Mouse (Mus musculus): ENCODE results near the gene Islr.

Gene Islr

DNA sequence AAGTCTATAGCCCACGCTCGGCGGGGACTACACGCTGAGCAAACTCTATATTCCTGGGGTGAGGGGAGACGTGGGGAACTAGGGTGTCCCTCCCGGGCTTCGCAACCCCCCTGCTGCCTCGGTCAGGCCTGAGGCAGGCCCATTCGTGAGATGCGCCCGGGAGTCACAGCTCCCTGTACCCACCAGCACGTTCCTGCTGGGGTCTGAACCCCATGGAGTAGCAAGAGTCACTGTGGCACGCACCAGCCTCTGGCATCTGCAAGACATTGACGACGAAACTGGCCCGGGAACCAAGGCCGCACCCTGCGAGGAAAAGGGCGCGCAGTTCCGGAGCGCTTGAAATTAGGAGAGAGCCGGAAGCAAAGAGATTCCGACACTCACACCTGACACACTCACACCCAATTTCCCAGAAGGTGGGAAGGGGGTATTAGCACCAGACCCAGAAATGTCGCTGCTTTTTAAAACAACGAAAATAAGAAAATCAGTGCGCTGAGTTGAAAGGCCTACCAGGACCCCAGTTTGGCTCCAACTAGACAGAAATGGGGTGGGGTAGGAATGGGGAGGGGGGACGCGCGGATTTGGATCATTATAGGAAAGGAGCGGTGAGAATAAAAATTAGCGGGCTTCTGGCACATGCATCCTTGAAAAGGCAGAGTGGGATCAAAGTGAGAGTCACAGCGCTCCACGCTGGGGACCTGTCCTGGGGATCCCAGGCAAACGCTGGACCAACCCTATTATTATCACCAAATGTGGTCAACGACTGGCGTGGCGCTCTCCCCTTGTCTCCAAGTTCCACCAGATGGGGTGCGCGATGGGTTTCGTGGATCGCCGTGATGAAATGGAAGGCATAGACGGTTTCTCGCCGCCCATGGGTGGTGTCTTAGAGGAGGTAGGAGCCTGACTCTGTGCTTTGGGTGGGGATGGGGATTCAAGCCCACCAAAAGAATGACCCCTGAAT lies 7.2 kb downstream of the Islr start:
- no peak for DNase-seq

DNA sequence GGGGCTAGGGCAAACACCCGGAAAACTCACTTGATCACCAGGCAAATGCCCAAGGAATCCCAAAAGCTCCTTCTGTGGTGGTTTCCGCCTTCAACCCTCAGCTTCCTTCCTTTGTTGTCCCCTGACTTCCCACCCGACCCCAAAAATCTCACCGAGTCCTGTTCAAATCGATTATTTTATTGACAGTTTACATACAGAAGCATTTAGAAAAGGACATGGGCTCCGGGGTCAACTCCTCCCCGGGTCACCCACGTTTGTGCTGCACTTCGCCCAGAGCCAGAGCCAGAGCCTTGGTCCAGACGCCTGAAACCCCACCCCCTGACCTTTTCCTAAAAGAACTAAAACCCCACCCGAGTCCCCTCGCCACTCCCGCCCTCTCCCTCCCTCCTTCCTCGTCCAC lies 8.0 kb downstream of the Islr start:
- DNase-seq = no peak

DNA sequence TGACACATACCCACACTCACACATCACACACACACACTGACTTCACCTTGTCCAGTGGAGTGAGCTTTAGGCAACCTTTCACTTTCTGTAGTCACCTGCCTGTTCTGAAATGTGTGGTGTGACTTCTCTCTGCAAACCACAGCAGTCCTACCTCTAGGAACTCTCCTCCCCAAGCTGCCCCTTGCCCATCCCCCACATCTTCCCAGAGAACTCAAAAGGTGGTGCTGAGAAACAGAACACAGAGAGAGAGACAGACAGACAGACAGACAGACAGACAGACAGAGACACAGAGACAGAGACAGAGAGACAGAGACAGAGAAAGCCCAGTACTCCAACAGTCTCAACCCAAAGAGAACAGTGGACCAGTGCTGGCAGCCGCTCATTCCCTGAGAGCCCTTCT lies 8.4 kb downstream of the Islr start:
- no peak for DNase-seq

DNA sequence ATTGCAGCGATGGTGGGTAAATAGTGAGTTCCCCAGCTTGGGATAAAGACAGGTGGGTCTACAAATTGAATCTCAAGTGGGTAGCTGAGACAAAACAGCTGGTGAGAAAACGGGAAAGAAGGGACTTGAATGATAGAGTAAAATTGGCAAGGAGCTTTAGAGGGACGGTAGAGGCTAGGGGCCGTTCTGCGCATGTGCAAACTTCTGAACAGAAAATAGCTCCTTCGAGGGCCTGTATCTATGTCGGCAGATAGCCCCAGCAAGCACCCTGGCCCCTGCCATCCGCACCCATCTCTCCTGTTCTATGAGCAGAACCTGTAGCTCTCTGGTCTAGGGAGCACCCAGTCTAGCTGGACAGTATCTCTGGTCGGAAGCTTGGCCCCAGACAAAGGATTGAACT lies 9.9 kb downstream of the Islr start:
- no peak for DNase-seq

DNA sequence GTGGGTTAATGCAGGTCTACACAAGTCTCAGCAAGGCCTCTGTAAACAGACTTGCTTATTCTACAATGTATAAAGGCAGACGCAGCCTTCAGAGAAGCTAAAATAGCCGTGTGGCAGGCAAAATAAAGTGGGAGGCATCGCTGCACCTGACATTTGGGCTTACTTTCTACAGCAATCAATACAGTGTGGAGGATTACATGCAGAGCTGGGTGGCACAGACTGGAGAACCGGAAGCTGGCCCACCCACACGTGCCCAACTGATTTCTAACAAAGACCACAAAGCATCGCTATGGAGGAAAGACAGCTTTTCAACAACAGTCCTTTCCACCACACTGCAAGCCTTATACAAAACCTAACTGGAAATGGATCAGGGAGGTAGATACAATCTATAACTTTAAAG lies 19.6 kb downstream of the Islr start:
- no peak for DNase-seq

DNA sequence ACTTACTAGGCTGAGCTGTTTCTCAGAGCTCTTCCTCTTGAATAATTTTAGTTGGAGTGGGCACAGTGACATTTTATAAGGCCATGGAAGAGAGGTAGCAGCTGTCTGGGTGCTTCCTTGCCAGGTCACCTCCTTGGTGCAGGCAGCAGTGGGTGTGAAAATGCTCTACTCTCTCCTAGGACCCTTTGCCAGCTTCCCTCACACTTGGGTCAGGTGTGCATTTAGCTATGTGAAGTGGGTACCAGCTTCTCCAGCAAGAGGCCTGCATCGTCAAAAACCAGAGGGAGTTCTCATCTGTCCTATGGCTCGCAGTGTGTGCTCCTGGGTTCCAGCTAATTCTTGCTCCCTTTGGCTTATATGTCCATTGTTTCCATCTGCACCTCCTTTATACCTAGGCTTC lies 24.7 kb downstream of the Islr start:
- DNase-seq = no peak

DNA sequence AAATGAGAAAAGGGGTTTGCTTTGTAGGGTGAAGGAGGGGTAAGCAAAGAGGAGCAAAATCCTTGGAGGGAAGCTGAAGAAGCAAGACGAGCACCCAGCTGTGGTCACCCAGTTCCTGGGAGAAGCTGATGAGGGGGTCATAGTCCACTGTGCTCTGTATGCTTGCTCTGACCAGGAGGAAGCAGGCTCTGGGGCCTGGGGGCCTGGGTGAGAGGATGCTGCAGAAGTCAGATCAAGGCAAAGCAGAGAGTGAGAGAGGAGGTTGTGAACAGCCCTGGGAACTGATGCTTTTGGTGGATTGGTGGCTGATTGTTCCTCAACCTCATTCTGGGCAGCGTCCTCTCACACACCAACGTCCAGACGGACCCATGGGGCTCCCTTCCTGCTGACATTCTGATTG lies 26.9 kb downstream of the Islr start:
- no peak for DNase-seq

DNA sequence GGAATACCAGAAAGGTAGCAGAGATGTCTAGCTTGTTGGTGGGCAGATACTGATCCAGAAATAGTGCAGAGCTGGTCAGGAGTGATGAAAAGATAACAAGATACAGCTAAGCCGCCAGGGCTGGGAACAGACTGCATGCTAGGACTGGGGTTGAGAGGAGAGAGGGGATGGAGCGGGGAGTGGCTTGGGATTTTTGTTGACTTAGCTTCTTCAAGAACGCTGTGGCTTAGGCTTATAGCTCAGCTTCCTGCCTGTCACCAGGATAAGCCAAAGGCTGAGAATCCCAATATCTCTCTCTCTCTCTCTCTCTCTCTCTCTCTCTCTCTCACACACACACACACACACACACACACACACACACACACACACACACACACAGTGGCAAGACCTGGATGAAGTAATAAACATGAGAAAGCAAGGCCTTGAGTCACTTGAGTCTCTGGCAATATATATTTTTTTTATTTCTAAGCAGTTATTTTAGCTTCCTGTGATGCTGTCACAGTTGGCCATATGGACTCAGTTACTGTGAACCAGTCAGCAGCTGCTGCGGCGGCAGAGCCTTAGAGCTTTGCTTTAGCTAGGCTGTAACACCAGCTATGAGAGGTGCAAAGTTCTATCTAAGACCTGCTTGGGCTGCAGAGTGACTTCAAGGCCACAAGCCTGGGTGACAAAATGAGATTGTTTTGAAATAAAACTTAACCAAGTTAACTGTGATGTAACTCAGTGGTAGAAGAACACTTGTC lies 28.2 kb downstream of the Islr start:
- no peak for DNase-seq

DNA sequence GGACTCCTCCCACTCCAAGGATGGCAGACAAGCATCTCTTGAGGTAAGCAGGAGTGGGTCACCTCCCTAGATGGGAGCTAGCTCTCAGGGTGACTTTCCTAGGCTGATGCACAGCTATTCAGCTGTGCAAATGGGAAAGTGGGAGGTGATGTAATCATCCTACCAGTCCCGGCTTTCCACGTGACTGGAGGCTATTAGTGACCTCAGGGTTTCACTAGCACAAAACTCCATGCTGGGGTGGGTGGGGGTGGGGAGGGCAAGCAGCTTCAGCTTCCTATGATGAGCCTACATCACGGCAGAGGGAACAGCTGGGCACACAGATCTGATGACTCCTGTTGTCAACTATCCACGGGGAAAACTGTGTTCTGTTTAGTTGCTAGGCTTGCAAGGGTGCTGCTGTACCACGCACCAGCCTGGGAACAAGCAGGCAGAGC lies 29.3 kb downstream of the Islr start:
- DNase-seq = no peak

DNA sequence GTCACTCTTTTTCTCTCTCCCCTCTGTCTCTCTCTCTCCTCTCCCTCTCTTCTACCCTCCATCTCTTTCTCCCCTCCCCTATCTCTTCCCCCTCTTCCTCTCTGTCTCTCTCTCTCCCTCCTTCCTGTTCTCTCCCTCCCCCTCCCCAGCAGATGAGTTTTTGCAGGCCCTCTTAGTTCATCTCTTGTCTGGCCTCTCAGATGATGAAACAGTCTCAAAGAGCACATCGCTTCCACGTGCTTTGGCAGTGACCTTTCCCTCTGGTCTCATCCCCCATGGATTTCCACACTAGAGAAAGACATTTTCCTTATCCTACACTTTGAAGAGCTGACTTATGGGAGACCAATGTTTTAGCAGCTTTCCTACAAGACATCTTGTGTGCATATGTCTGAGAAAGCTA lies 31.2 kb downstream of the Islr start:
- DNase-seq = no peak

DNA sequence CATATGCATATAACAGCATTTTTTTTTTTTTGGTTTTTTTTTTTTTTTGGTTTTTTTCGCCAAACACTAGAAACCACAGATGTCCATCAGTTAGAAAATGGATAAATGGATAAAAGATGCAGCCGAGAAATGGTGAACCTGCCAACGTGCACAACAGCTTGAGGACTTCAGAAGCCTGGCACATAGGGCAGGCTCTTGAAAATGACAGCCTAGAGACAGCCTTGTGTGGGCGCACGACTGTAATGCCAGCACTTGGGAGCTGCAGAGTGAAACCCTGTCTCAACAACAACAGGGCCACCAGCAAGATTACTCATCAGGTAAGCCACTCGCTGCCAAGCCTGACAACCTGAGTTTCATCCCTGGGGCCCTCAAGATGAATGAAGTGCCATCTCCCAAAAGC lies 34.7 kb downstream of the Islr start:
- DNase-seq = no peak

DNA sequence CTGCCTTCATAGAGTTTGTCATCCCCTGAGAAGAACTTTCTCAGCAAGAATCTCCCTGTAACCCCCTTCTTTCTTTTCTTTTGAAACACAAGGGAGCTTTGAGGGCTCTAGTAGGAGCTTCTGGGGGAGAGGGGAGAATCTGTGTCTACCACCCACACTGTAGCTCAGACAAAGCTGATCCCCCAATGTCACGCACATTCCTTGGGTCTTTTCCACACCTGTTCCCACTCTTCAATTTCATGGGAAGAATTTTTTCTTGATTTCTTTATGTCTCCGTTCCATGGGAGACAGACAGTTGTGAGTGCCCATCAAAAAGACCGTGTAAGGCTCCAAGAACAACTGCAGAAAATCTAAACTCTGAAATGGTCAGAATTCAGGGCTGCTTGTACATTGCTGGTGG lies 35.2 kb downstream of the Islr start:
- no peak for DNase-seq

DNA sequence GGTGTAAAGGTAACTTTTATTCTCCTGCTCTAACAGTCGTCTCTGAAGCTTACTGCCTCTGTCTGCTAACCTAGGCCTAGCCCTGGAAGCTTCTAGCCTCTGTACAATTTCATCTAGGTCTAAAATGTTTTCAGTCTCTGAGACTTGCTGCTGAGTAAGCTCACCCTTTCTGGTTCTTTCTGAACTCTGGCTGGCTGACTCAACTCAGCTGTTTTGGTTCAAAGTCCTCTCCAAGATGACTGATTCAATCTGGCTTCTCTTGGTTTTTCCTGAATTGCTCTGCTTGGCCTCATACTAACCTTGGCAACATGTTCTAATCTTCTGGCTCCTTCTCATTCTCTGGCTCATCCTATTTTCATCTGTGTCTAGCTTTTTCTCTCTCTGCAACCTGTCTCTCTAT lies 38.3 kb downstream of the Islr start:
- DNase-seq = no peak

DNA sequence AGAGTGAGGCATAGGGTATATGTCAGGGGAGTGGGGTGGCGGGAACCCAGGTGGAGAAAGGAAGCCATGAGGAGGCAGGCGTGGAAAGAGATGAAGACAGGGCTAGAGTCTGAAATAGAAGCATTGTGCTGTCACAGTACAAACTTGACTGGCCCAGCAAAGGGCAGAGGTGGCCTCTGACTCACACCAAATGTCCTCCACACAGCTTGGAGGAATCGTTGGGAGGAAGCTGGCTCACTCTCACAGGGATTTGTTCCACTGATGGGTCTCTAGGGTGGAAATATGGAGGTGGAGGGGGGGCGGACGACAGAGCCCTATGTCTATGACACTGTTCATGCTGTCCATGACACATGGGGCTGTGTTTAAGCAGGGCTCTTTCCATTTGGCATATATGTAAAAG lies 41.0 kb downstream of the Islr start:
- no peak for DNase-seq

DNA sequence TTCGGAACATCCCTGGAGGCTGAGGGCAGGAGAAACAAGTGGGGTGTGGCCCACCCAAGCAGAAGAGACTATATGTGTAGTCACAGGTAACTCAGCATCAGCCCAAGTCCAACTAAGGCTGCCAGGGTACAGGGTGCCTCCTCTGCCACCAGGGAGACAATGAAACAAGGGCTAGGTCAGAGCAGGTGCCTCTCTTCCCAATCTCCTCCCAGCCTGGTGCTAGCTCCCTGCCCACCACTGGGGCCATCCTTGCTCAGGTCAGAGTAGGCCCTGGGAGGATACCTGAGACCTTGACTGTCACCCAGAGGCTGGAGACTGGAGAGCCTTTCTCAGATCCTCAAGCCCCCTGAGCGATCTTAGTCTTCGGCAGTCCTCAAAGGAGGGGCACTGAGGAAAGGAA lies 41.9 kb downstream of the Islr start:
- no peak for DNase-seq

DNA sequence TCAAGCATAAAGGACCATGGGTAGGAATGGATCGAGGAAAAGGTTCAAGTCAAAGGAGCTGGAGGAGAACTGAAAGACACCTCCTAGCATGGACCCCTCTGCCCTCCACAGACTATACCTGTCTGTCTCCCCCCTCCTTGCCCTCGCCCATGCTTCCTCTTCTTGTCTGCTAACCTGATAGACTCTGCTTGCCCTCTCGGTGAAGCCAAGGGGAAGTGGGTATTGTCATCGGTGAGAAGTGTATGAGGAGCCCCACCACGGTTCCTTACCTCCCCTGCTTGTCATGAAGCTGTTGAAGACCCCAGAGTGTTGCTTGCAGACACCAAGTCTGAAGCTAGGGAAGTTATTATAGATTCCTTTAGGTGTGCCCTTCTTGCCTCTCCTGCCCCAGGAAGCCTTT lies 43.8 kb downstream of the Islr start:
- no peak for DNase-seq

DNA sequence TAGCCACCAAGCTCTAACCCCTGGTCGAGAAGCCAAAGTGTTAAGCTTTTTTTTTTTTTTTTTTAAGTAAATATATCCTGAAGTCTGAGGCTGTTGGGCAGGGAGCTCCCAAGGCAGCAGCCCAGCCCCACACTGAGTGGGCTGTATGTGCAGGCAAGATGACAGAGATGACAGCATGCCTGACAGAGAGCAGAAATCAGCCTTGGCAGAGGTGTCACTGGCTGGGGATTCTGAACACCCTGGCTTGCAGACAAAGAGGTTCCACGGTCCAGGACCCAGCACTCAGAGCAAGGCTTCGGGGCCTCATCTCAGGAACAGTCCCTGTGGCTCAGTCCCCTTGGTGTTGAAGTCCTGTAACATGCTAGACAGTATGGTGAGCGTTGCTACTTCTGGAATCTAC lies 44.3 kb downstream of the Islr start:
- no peak for DNase-seq

DNA sequence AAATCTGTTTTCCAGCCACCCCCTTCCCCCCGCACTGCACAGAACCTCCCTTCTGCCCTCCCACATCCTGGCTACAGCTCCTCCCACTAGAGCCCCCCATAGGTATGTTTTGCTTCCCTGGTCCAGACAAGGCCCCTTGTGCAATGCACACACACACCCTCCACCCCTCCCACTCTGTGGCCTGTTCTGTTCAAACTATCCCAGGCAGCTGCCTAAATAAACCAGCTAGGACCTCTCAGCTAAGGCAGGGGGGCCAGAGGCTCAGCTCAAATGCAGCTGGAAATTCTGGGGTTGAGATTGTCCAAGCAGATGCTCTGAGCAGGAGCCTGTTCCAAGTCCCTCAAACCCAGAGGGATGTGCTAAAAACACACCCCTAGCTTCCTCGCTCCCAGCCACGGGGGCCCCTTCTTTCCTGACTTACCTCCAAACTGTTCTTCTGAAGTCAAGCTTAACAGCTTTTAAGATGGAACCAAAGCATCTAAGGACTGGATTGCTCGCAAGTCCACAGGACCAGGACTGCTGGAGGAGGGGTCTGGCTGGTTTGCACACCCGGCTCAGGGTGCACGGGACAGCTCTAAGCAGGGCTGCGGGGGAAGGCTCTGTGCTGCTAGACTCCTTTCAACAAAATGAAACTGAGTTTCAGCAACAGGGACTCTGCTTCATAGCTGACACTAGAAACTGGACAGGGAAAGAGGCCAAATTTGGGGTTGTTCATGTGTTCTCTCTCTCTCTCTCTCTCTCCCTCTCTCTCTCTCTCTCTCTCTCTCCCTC lies 45.4 kb downstream of the Islr start:
- DNase-seq = no peak

DNA sequence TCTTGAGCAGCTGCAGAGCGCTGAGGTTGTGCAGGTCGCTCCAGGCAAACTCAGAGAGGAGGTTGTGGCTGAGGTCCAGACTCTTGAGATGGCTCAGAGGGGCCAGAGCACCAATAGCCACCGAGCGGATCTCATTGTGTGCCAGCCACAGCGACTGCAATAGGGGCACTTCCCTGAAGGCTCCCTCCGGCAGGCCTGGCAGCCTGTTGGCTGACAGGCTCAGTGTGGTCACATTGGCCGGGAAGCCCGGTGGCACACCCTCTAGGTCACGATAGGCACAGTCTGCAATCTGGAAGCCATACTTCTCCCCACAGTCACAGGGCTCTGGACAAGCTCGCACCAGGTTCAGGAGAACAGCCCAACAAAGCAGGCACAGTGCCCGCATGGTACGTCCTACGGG lies 46.3 kb downstream of the Islr start:
- DNase-seq = no peak

DNA sequence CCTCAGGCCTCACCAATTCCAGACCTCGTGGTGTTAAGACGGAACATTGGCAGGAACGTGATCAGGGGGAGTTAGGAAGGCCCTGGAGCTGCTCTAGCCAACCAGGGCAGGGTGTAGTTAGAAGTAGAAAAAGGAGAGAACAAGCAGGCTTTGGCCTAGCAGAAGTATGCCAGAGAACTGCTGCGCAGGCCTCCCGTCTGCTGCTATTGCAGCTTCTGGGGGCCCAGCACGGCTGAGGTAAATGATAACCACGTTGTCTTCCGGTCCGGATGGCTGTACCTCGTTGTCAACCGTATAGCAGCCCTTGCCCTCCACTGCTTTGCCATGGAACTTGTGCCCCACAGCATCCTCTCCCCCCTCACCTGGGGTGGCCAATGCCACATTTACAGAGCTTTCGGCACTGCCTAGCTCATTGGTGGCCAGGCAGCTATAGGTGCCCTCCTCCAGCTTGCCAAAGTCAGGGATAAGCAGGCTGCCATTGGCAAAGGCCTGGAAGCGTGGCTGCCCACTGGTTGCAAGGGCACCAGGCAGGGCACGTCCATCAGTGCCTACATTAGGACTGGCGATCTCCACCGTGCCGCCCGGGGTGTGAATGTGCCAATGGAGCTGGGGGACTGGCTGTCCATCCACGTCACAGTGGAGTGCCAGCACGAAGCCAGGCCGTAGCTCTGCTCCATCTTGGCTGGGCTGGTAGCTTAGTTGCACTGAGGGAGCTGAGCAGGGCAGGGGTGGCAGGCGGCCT lies 47.1 kb downstream of the Islr start:
- no peak for DNase-seq

DNA sequence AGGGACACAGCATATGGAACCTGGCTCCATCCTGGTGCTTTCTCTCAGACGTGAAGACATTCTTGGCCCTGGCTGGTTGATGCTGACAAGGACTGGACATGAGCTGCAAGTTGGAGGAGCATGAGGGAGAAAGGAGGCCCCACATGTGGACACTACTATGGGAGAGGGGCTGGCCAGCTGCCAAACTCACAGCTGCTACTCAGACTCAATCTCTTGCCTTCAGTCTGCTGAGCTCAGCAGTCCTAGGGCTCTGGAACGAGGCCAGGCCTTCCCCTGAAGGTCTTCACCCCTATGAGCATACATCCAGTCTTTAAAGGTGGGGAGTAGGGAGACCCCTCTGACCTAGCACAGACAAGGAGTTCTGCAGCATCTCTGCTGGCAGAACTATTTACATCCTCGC lies 48.7 kb downstream of the Islr start:
- DNase-seq = peak; percentile 65

DNA sequence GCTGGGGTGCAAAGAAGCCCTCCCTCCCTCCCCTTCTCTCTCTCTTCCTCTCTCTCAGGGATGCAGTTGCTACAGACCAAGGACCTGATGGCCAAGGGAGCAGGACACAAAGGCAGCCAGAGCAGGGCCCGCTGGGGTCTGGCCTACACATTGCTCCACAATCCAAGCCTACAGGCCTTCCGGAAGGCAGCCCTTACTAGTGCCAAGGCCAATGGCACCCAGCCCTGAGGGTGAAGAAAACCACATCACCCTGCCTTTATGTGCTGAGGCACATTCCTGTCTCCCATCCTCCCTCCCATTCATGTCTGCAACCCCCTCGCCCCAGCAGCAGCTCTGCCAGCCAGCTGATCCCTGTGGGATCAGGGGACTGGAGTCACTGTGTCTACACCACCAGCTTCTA lies 51.0 kb downstream of the Islr start:
- DNase-seq = no peak

Data from right cerebral cortex, postnatal 14 days (tissue).